Mouse (Mus musculus): ENCODE measurements around the gene Olfr530. TPM values are rescaled to one million over a fixed set of nuclear protein-coding genes. Genes with fewer than 3 reads are reported as not detected.

The Olfr530 gene
- total and polyA plus RNA-seq, 3 experiments = not detected

- H3K27ac ChIP-seq = no peak within 1 kb of the TSS
- no peak for DNase-seq
- H3K4me1 ChIP-seq (ENCODE audit: control insufficient read depth, insufficient read depth, low read length) = no peaks in the 10 kb centered on the region
- intact Hi-C loops (cut with DNase I) = no loop called here
- no peaks in the 10 kb centered on the region for H3K36me3 ChIP-seq (ENCODE audit: control insufficient read depth, insufficient read depth, low read length)
- H3K9ac ChIP-seq (ENCODE audit: low read depth, low read length) = no peak within 1 kb of the TSS
- whole genome bisulfite sequencing = 68% methylated on average over 2 of the region's 2 CpGs
- no peaks in the 10 kb centered on the region for H3K27me3 ChIP-seq (ENCODE audit: control insufficient read depth, insufficient read depth, low read length)
- TF ChIP-seq POLR2A (IDR thresholded peaks at IDR 0.05; ENCODE audit: insufficient read depth, low read depth, low read length) (no peak), CTCF (IDR thresholded peaks at IDR 0.05) (no peak), EP300 (IDR thresholded peaks at IDR 0.05; ENCODE audit: insufficient read depth, low read depth, low read length) (no peak)
- no peaks in the 10 kb centered on the region for H3K79me2 ChIP-seq (replicated peaks; ENCODE audit: control insufficient read depth, insufficient read depth, low read length)
- H3K4me3 ChIP-seq = no peak within 1 kb of the TSS
These were observed 42.4 kb downstream of the Olfr530 start, which contains the start of gene Olfr527 for GRCm38 (mm10) chr7:140333717-140334116. Gene Olfr527, plus strand, starts transcription at chr7:140334017.

- WGBS = 24% methylated on average over 1 of the region's 1 CpGs
- no peaks in the 10 kb centered on the region for H3K4me1 ChIP-seq (ENCODE audit: control insufficient read depth, insufficient read depth, low read length)
- H3K9ac ChIP-seq (ENCODE audit: low read depth, low read length) = no peak overlapping the region
- no peak for DNase-seq
- H3K27me3 ChIP-seq (ENCODE audit: control insufficient read depth, insufficient read depth, low read length) = no peaks in the 10 kb centered on the region
- no peak for TF ChIP-seq POLR2A (IDR thresholded peaks at IDR 0.05; ENCODE audit: insufficient read depth, low read depth, low read length)
- TF ChIP-seq EP300 (IDR thresholded peaks at IDR 0.05; ENCODE audit: insufficient read depth, low read depth, low read length) = no peak
- no peak for TF ChIP-seq CTCF (IDR thresholded peaks at IDR 0.05)
- H3K36me3 ChIP-seq (ENCODE audit: control insufficient read depth, insufficient read depth, low read length) = no peaks in the 10 kb centered on the region
- H3K79me2 ChIP-seq (replicated peaks; ENCODE audit: control insufficient read depth, insufficient read depth, low read length) = no peaks in the 10 kb centered on the region
- intact Hi-C loops (cut with DNase I) = no loop called here
- H3K4me3 ChIP-seq = no peak overlapping the region
- no peak overlapping the region for H3K27ac ChIP-seq
These were observed 46.3 kb downstream of the Olfr530 start for GRCm38 (mm10) chr7:140329766-140330304.

Other genes starting within 250 kb of the Olfr530 start
- gene Mtg1, start 238.8 kb downstream of the Olfr530 start, total RNA-seq (2021) = 10 to 100 TPM; 25.2 to 27.3 TPM
- 46.2 and 68.8 TPM in 2 replicates for gene Mtg1, start 238.8 kb downstream of the Olfr530 start, polyA plus RNA-seq (2012; rRNA removed)
- under 1 TPM; 0.52 TPM for gene Sprn, start 221.5 kb downstream of the Olfr530 start, total RNA-seq (2021)
- 0.85 and 1.9 TPM in 2 replicates for gene Sprn, start 221.5 kb downstream of the Olfr530 start, polyA plus RNA-seq (2012; rRNA removed)
- not detected for gene Olfr522, start 211.6 kb downstream of the Olfr530 start, total RNA-seq (2021)
- not detected in 2 replicates for gene Olfr522, start 211.6 kb downstream of the Olfr530 start, polyA plus RNA-seq (2012; rRNA removed)
- gene Olfr523, start 203.1 kb downstream of the Olfr530 start, total RNA-seq (2021) = not detected
- not detected in 2 replicates for gene Olfr523, start 203.1 kb downstream of the Olfr530 start, polyA plus RNA-seq (2012; rRNA removed)
- gene Olfr524, start 170.4 kb downstream of the Olfr530 start, total RNA-seq (2021) = not detected
- not detected in 2 replicates for gene Olfr524, start 170.4 kb downstream of the Olfr530 start, polyA plus RNA-seq (2012; rRNA removed)
- not detected for gene Cd163l1, start 158.1 kb downstream of the Olfr530 start, total RNA-seq (2021)
- gene Cd163l1, start 158.1 kb downstream of the Olfr530 start, polyA plus RNA-seq (2012; rRNA removed) = 0.27 TPM in 1 of 2 replicates, not detected in the other
- gene 5830411N06Rik, start 129.0 kb downstream of the Olfr530 start, total RNA-seq (2021) = not detected
- 0.12 TPM in 1 of 2 replicates, not detected in the other for gene 5830411N06Rik, start 129.0 kb downstream of the Olfr530 start, polyA plus RNA-seq (2012; rRNA removed)
- gene Olfr525, start 55.5 kb downstream of the Olfr530 start, total RNA-seq (2021) = not detected
- gene Olfr525, start 55.5 kb downstream of the Olfr530 start, polyA plus RNA-seq (2012; rRNA removed) = not detected in 2 replicates
- not detected for gene Olfr527, start 42.3 kb downstream of the Olfr530 start, total RNA-seq (2021)
- not detected in 2 replicates for gene Olfr527, start 42.3 kb downstream of the Olfr530 start, polyA plus RNA-seq (2012; rRNA removed)
- not detected for gene Olfr60, start 14.7 kb downstream of the Olfr530 start, total RNA-seq (2021)
- not detected in 2 replicates for gene Olfr60, start 14.7 kb downstream of the Olfr530 start, polyA plus RNA-seq (2012; rRNA removed)
- not detected for gene Olfr531, start 26.6 kb upstream of the Olfr530 start, total RNA-seq (2021)
- gene Olfr531, start 26.6 kb upstream of the Olfr530 start, polyA plus RNA-seq (2012; rRNA removed) = not detected in 2 replicates
- not detected for gene Olfr532, start 45.3 kb upstream of the Olfr530 start, total RNA-seq (2021)
- gene Olfr532, start 45.3 kb upstream of the Olfr530 start, polyA plus RNA-seq (2012; rRNA removed) = not detected in 2 replicates
- gene Olfr533, start 87.0 kb upstream of the Olfr530 start, total RNA-seq (2021) = not detected
- gene Olfr533, start 87.0 kb upstream of the Olfr530 start, polyA plus RNA-seq (2012; rRNA removed) = not detected in 2 replicates
- not detected for gene Olfr535, start 107.9 kb upstream of the Olfr530 start, total RNA-seq (2021)
- gene Olfr535, start 107.9 kb upstream of the Olfr530 start, polyA plus RNA-seq (2012; rRNA removed) = not detected in 2 replicates
- not detected for gene Olfr536, start 131.1 kb upstream of the Olfr530 start, total RNA-seq (2021)
- not detected in 2 replicates for gene Olfr536, start 131.1 kb upstream of the Olfr530 start, polyA plus RNA-seq (2012; rRNA removed)
- not detected for gene Olfr538, start 191.6 kb upstream of the Olfr530 start, total RNA-seq (2021)
- gene Olfr538, start 191.6 kb upstream of the Olfr530 start, polyA plus RNA-seq (2012; rRNA removed) = not detected in 2 replicates
- gene Olfr46, start 224.9 kb upstream of the Olfr530 start, total RNA-seq (2021) = not detected
- gene Olfr46, start 224.9 kb upstream of the Olfr530 start, polyA plus RNA-seq (2012; rRNA removed) = not detected in 2 replicates